Mouse (Mus musculus): ENCODE measurements around the gene Pbx1.

Gene Pbx1

GRCm38 (mm10) chr1:168258856-168259255 lies 173.2 kb downstream of the Pbx1 start:
- peak; percentile 78 for DNase-seq

GRCm38 (mm10) chr1:168255347-168255908 lies 176.6 kb downstream of the Pbx1 start:
- DNase-seq, result peak; percentile 82

- DNase-seq, result peak; percentile 90
These were observed 184.9 kb downstream of the Pbx1 start for GRCm38 (mm10) chr1:168246968-168247724.

GRCm38 (mm10) chr1:168245539-168245938 lies 186.5 kb downstream of the Pbx1 start:
- DNase-seq, result peak; percentile 92

GRCm38 (mm10) chr1:168243759-168244158 lies 188.3 kb downstream of the Pbx1 start:
- peak; percentile 82 for DNase-seq

- peak; percentile 81 for DNase-seq
These were observed 189.0 kb downstream of the Pbx1 start for GRCm38 (mm10) chr1:168243068-168243467.

- DNase-seq, result peak; percentile 72
These were observed 190.8 kb downstream of the Pbx1 start for GRCm38 (mm10) chr1:168241316-168241715.

GRCm38 (mm10) chr1:168240846-168241245 lies 191.2 kb downstream of the Pbx1 start:
- DNase-seq, result peak; percentile 55

- peak; percentile 44 for DNase-seq
These were observed 191.7 kb downstream of the Pbx1 start for GRCm38 (mm10) chr1:168240386-168240785.

GRCm38 (mm10) chr1:168236101-168236500 lies 196.0 kb downstream of the Pbx1 start:
- peak; percentile 83 for DNase-seq

GRCm38 (mm10) chr1:168234355-168234754 lies 197.7 kb downstream of the Pbx1 start:
- DNase-seq, result peak; percentile 96

GRCm38 (mm10) chr1:168233182-168233581 lies 198.9 kb downstream of the Pbx1 start:
- DNase-seq, result peak; percentile 90

- DNase-seq, result peak; percentile 93
These were observed 200.3 kb downstream of the Pbx1 start for GRCm38 (mm10) chr1:168231548-168232429.

- no peak for DNase-seq
These were observed 201.2 kb downstream of the Pbx1 start for GRCm38 (mm10) chr1:168230858-168231257.

GRCm38 (mm10) chr1:168230134-168230533 lies 201.9 kb downstream of the Pbx1 start:
- peak; percentile 91 for DNase-seq

GRCm38 (mm10) chr1:168228756-168229526 lies 203.1 kb downstream of the Pbx1 start:
- peak; percentile 67 for DNase-seq

- no peak for DNase-seq
These were observed 205.9 kb downstream of the Pbx1 start for GRCm38 (mm10) chr1:168226150-168226549.

- no peak for DNase-seq
These were observed 206.4 kb downstream of the Pbx1 start for GRCm38 (mm10) chr1:168225595-168226127.

GRCm38 (mm10) chr1:168224218-168224617 lies 207.9 kb downstream of the Pbx1 start:
- DNase-seq, result no peak

- DNase-seq, result no peak
These were observed 209.3 kb downstream of the Pbx1 start for GRCm38 (mm10) chr1:168222794-168223193.

- DNase-seq, result no peak
These were observed 211.0 kb downstream of the Pbx1 start for GRCm38 (mm10) chr1:168221071-168221521.
